Mouse (Mus musculus) myocyte (in vitro differentiated cells): ENCODE measurements around the gene Nprl3. TPM values are rescaled to one million over a fixed set of nuclear protein-coding genes. Genes with fewer than 3 reads are reported as not detected.

ENCODE experiments used
- H3K27me3 ChIP-seq: one replicate; pipeline ENCODE4 v1.6.1; 2011; ENCODE audit not compliant: control insufficient read depth, insufficient read depth, insufficient read length
- H3K36me3 ChIP-seq: one replicate; pipeline ENCODE4 v1.6.1; 2011; ENCODE audit not compliant: control insufficient read depth, insufficient read depth
- H3K4me2 ChIP-seq: one replicate; pipeline ENCODE4 v1.6.1; 2011; ENCODE audit warnings: low read depth, control low read depth
- H3K4me3 ChIP-seq: one replicate; pipeline ENCODE4 v1.5.1; 2011; ENCODE audit warnings: mild to moderate bottlenecking, control low read depth, moderate library complexity
- H3K79me2 ChIP-seq: one replicate; pipeline ENCODE4 v1.6.1; 2011; ENCODE audit not compliant: control insufficient read depth, insufficient read depth
- H3ac ChIP-seq: one replicate; pipeline ENCODE4 v1.6.1; 2011; ENCODE audit not compliant: control insufficient read depth, insufficient read length
- CEBPB ChIP-seq: IDR thresholded peaks from 2 replicates; pipeline ENCODE4 v1.6.1; 2011; ENCODE audit warnings: mild to moderate bottlenecking, moderate library complexity; ENCODE audit not compliant: poor library complexity, insufficient read depth, severe bottlenecking
- E2F4 ChIP-seq: IDR thresholded peaks from one replicate; pipeline ENCODE4 v1.6.1; 2011; ENCODE audit warnings: mild to moderate bottlenecking, control low read depth, moderate library complexity; ENCODE audit not compliant: insufficient read depth
- MAX ChIP-seq: IDR thresholded peaks from one replicate; pipeline ENCODE4 v1.6.1; 2011; ENCODE audit warnings: low read depth, mild to moderate bottlenecking, control low read depth
- MYOD1 ChIP-seq, 3 experiments: IDR thresholded peaks; one replicate each; pipeline ENCODE4 v1.6.1; 2011; ENCODE audit warnings: control low read depth in 2 of 3, low read depth in 2 of 3, mild to moderate bottlenecking in 2 of 3, moderate library complexity in 1 of 3; ENCODE audit not compliant: insufficient read length in 2 of 3, control insufficient read depth in 1 of 3
- MYOG ChIP-seq, 3 experiments: IDR thresholded peaks; one replicate each; pipeline ENCODE4 v1.6.1; 2011; ENCODE audit warnings: control low read depth in 2 of 3, low read depth in 2 of 3, mild to moderate bottlenecking in 2 of 3; ENCODE audit not compliant: insufficient read length in 2 of 3, control insufficient read depth in 1 of 3, insufficient read depth in 1 of 3
- POLR2A ChIP-seq: IDR thresholded peaks from one replicate; pipeline ENCODE4 v1.6.1; 2011; ENCODE audit warnings: low read depth, mild to moderate bottlenecking, control low read depth, moderate library complexity; ENCODE audit not compliant: insufficient read length
- POLR2AphosphoS2 ChIP-seq: IDR thresholded peaks from one replicate; pipeline ENCODE4 v1.6.1; 2011; ENCODE audit warnings: low read depth, control low read depth; ENCODE audit not compliant: insufficient read length
- REST ChIP-seq: IDR thresholded peaks from one replicate; pipeline ENCODE4 v1.6.1; 2011; ENCODE audit warnings: mild to moderate bottlenecking, control low read depth, moderate library complexity; ENCODE audit not compliant: insufficient read depth, insufficient read length
- SRF ChIP-seq: IDR thresholded peaks from one replicate; pipeline ENCODE4 v1.6.1; 2011; ENCODE audit warnings: low read depth; ENCODE audit not compliant: control insufficient read depth, insufficient read length
- TCF12 ChIP-seq: IDR thresholded peaks from one replicate; pipeline ENCODE4 v1.6.1; 2011; ENCODE audit warnings: mild to moderate bottlenecking, control low read depth; ENCODE audit not compliant: poor library complexity, insufficient read depth, severe bottlenecking
- TCF3 ChIP-seq: IDR thresholded peaks from one replicate; pipeline ENCODE4 v1.6.1; 2011; ENCODE audit warnings: low read depth, control low read depth; ENCODE audit not compliant: insufficient read length
- USF1 ChIP-seq: IDR thresholded peaks from one replicate; pipeline ENCODE4 v1.6.1; 2011; ENCODE audit warnings: low read depth, mild to moderate bottlenecking, control low read depth, moderate library complexity
- polyA plus RNA-seq: library from polyadenylated mRNA; unstranded; fragments of >200 nt; fragmentation: generic; extraction: Trizol; gene quantifications from one replicate; pipeline ENCODE4 v1.2.1, GENCODE M21; 2012; ENCODE audit warnings: missing spikeins

Nprl3 gene
- polyA plus RNA-seq, 1 experiment, result 57.4 TPM

DNA sequence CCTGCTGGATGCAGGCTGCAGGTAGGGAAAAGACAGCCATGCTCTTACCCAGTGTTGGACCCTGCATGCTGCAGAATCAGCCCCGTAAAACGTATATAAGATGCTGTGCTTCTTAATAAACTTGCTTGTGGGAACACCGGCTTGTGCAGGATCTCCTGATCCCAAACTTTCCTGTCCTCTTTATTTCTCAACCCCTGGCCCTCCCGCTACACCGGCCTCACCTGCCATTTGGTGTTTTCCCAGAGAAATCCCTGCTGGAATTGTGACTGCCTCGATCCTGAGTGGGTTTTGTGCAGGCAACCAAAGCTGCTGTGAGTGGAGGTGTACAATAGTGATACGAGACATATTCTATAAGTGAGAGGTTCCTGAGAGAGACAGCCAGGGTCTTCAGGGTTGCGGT is 83.0 kb downstream of the Nprl3 start:
- H3K4me2 ChIP-seq, result no peak overlapping the region
- no peak overlapping the region for H3ac ChIP-seq
- H3K27me3 ChIP-seq, result peaks cover 24% of the 10 kb centered on the region
- H3K79me2 ChIP-seq, result no peaks in the 10 kb centered on the region
- TF ChIP-seq MAX (no peak), MYOD1 (IDR thresholded peaks at IDR 0.05; ENCODE audit: control insufficient read depth in 1 of 3, insufficient read length in 2 of 3, low read depth in 2 of 3) (no peak), MYOG (IDR thresholded peaks at IDR 0.05; ENCODE audit: control insufficient read depth in 1 of 3, insufficient read depth in 1 of 3, insufficient read length in 2 of 3, low read depth in 2 of 3) (no peak), TCF12 (no peak), E2F4 (no peak), POLR2A (no peak), REST (no peak), SRF (no peak), CEBPB (no peak), USF1 (no peak), TCF3 (no peak), POLR2AphosphoS2 (no peak)
- no peak overlapping the region for H3K4me3 ChIP-seq
- H3K36me3 ChIP-seq, result no peaks in the 10 kb centered on the region

DNA sequence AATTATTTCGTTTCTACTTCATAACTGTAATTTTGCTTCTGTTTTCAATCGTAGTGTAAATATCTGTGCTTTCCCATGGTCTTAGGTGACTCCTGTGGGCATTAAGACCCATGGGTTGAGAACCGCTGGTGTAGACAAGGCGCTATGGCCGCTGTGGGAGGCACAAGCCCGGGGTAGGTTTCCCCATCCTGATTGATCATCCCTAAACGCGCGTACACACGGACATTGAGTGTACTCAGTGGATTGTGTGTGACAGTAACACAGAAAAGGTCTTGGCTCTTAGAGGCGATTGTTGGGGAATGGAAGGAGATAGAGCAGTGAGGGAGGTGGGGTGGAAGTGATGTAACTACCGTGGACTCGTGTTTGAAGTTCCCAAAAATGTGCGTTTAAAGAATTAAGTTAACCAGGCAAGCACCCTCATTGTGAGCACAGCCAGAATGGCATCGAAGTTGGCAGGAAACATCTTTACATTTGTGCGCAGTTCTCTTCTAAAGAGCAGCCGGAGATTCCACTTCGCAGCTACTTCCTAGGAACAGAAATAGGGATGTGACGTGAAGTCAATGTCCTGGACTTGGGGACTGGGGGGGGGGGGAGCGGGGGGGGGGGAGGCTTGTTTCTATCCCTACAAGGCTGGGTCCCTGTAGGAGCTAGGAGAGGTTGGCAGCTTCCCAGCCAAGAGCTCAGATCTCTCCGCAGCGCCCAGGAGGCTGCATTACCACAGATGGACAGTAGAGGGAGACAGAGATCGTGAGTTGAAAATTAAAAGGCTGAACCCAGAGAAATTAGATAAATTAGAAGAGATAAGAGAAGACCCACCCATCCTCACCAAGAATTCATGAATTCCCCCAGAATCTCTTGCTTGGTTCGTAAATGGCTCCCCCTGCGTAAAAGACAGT is 85.3 kb downstream of the Nprl3 start:
- H3K79me2 ChIP-seq, result no peaks in the 10 kb centered on the region
- no peak overlapping the region for H3ac ChIP-seq
- H3K4me3 ChIP-seq, result no peak overlapping the region
- H3K36me3 ChIP-seq, result no peaks in the 10 kb centered on the region
- no peak for TF ChIP-seq MYOG (IDR thresholded peaks at IDR 0.05; ENCODE audit: control insufficient read depth in 1 of 3, insufficient read depth in 1 of 3, insufficient read length in 2 of 3, low read depth in 2 of 3)
- peaks cover 26% of the 10 kb centered on the region for H3K27me3 ChIP-seq
- no peak overlapping the region for H3K4me2 ChIP-seq

DNA sequence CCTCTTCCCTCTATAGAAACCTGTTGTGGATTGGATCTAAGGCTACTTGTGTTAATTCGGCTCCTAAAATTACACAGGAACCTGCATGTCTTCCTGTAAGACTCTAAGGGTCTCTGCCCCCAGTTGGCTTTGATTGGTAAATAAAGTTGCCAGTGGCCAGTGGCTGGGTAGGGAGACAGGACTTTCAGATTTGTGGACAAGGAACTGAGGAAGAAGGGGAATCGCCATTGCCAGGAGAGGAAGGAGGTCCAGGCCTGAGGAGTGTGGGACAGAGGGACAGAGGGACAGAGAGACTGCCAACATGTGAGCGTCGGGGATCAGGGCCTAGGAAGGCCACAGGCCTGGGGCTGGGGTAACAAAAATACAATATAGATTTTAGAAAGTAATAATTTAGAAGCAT is 86.3 kb downstream of the Nprl3 start:
- H3K79me2 ChIP-seq, result no peaks in the 10 kb centered on the region
- TF ChIP-seq MYOD1 (IDR thresholded peaks at IDR 0.05; ENCODE audit: control insufficient read depth in 1 of 3, insufficient read length in 2 of 3, low read depth in 2 of 3) (no peak), TCF3 (no peak), E2F4 (no peak), TCF12 (no peak), REST (no peak), USF1 (no peak), CEBPB (no peak), MAX (no peak), POLR2AphosphoS2 (no peak), SRF (no peak), POLR2A (no peak)
- peaks cover 36% of the 10 kb centered on the region for H3K27me3 ChIP-seq
- no peak overlapping the region for H3K4me3 ChIP-seq
- H3K36me3 ChIP-seq, result no peaks in the 10 kb centered on the region
- no peak overlapping the region for H3K4me2 ChIP-seq
- H3ac ChIP-seq, result no peak overlapping the region

DNA sequence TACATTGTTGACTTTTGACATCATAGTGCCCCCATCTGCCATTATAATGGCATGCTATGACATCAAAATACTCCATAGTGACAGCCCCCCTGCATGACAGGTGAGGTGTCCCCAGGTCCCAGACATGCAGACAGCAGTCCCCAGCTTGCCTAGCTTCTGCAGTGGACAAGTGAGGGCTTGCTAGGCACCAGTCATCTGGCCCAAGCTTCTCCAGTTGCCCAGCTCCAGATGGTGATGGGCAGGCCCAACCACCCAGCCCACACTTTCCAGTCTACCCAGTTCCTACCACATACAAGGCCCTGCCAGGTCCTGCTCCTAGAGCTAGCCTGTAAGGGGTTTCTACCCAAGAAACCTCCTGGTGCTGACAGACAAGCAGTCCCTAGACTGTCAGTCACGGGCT is 89.0 kb downstream of the Nprl3 start:
- Histone ChIP-seq H3K36me3 (no peaks in the 10 kb centered on the region), H3K4me2 (no peak overlapping the region), H3K79me2 (no peaks in the 10 kb centered on the region), H3K27me3 (peaks cover 20% of the 10 kb centered on the region), H3ac (no peak overlapping the region), H3K4me3 (no peak overlapping the region)
- TF ChIP-seq TCF3 (no peak), CEBPB (no peak), MAX (no peak), MYOD1 (IDR thresholded peaks at IDR 0.05; ENCODE audit: control insufficient read depth in 1 of 3, insufficient read length in 2 of 3, low read depth in 2 of 3) (no peak), POLR2A (no peak), REST (no peak), USF1 (no peak), E2F4 (no peak), POLR2AphosphoS2 (no peak), SRF (no peak), MYOG (IDR thresholded peaks at IDR 0.05; ENCODE audit: control insufficient read depth in 1 of 3, insufficient read depth in 1 of 3, insufficient read length in 2 of 3, low read depth in 2 of 3) (no peak), TCF12 (no peak)

Other genes starting within 250 kb of the Nprl3 start
- 0.01 TPM for gene Il9r, start 67.4 kb downstream of the Nprl3 start, polyA plus RNA-seq
- gene Snrnp25, start 62.3 kb downstream of the Nprl3 start, polyA plus RNA-seq, result 58.3 TPM
- 73.3 TPM for gene Rhbdf1, start 45.4 kb downstream of the Nprl3 start, polyA plus RNA-seq
- gene Mpg, start 41.2 kb downstream of the Nprl3 start, polyA plus RNA-seq, result 23.8 TPM
- gene Hba-x, start 8.7 kb upstream of the Nprl3 start, polyA plus RNA-seq, result not detected
- 12.3 TPM for gene Hba-a1, start 15.8 kb upstream of the Nprl3 start, polyA plus RNA-seq
- gene Hbq1b, start 19.3 kb upstream of the Nprl3 start, polyA plus RNA-seq, result 0.16 TPM
- not detected for gene Hba-a2, start 28.8 kb upstream of the Nprl3 start, polyA plus RNA-seq
- 0.24 TPM for gene Hbq1a, start 32.4 kb upstream of the Nprl3 start, polyA plus RNA-seq
- gene Sh3pxd2b, start 80.1 kb upstream of the Nprl3 start, polyA plus RNA-seq, result 22.3 TPM
- gene Ubtd2, start 187.7 kb upstream of the Nprl3 start, polyA plus RNA-seq, result 14.6 TPM